Mouse (Mus musculus) thymus, postnatal 4 days (tissue): ENCODE results near the gene Sobp.

Experiments used
- DNase-seq: peaks from one replicate; pipeline ENCODE4 v3.0.0; 2021

The Sobp gene

GRCm38 (mm10) chr10:42987594-42988052 lies 186.7 kb downstream of the Sobp start:
- DNase-seq, result peak; percentile 57

- no peak for DNase-seq
These were observed 189.4 kb downstream of the Sobp start for GRCm38 (mm10) chr10:42984886-42985285.

GRCm38 (mm10) chr10:42980999-42981757 lies 193.2 kb downstream of the Sobp start:
- DNase-seq, result no peak

- no peak for DNase-seq
These were observed 196.0 kb downstream of the Sobp start for GRCm38 (mm10) chr10:42978346-42978745.

GRCm38 (mm10) chr10:42976577-42976976 lies 197.8 kb downstream of the Sobp start:
- DNase-seq, result no peak

- no peak for DNase-seq
These were observed 200.8 kb downstream of the Sobp start for GRCm38 (mm10) chr10:42973537-42973936.

GRCm38 (mm10) chr10:42972504-42973172 lies 201.7 kb downstream of the Sobp start:
- peak; percentile 89 for DNase-seq

GRCm38 (mm10) chr10:42968332-42968731 lies 206.0 kb downstream of the Sobp start:
- no peak for DNase-seq

- no peak for DNase-seq
These were observed 211.3 kb downstream of the Sobp start for GRCm38 (mm10) chr10:42963061-42963460.

- DNase-seq, result peak; percentile 42
These were observed 211.7 kb downstream of the Sobp start for GRCm38 (mm10) chr10:42962655-42963054.

GRCm38 (mm10) chr10:42962181-42962601 lies 212.1 kb downstream of the Sobp start:
- DNase-seq, result peak; percentile 38

GRCm38 (mm10) chr10:42961771-42962170 lies 212.6 kb downstream of the Sobp start:
- DNase-seq, result no peak

GRCm38 (mm10) chr10:42958686-42959085 lies 215.6 kb downstream of the Sobp start:
- no peak for DNase-seq

GRCm38 (mm10) chr10:42957881-42958651 lies 216.3 kb downstream of the Sobp start:
- peak; percentile 79 for DNase-seq

GRCm38 (mm10) chr10:42955205-42955604 lies 219.1 kb downstream of the Sobp start:
- DNase-seq, result no peak

GRCm38 (mm10) chr10:42953601-42954000 lies 220.7 kb downstream of the Sobp start:
- no peak for DNase-seq
